Mouse (Mus musculus): Measurements from ENCODE around the gene Gm37240. TPM values are rescaled to one million over a fixed set of nuclear protein-coding genes. Genes with fewer than 3 reads are reported as not detected.

Gm37240 gene
- polyA plus RNA-seq, 1 experiment from 2014 or later: 15.1 TPM

- peaks cover 1% of the 10 kb centered on the region; the same call in 1 of the 2 replicates for H3K9me3 ChIP-seq (ENCODE audit: control insufficient read depth, low read length)
- no peak overlapping the region for H3K4me2 ChIP-seq (replicated peaks; ENCODE audit: low read depth, low read length)
- H3K4me1 ChIP-seq (ENCODE audit: control insufficient read depth, insufficient read depth, low read length): no peaks in the 10 kb centered on the region
- H3K9ac ChIP-seq (ENCODE audit: low read depth, low read length): no peak overlapping the region
- H3K27ac ChIP-seq (ENCODE audit: low read depth, low read length): no peak overlapping the region
- WGBS: 72% methylated on average over 3 of the region's 3 CpGs
- no peaks in the 10 kb centered on the region for H3K27me3 ChIP-seq (ENCODE audit: control insufficient read depth, insufficient read depth, low read length)
- no peaks in the 10 kb centered on the region for H3K36me3 ChIP-seq (ENCODE audit: control insufficient read depth, insufficient read depth, low read length)
- H3K4me3 ChIP-seq (ENCODE audit: low read length): no peak overlapping the region
- no peak for ATAC-seq (ENCODE audit: low FRiP score, low TSS enrichment)
Observed at GRCm38 (mm10) chr3:85301851-85302250, 585.5 kb downstream of the Gm37240 start.

GRCm38 (mm10) chr3:85301336-85301735 lies 586.0 kb downstream of the Gm37240 start:
- Histone ChIP-seq H3K4me3 (ENCODE audit: low read length) (no peak overlapping the region), H3K27me3 (ENCODE audit: control insufficient read depth, insufficient read depth, low read length) (no peaks in the 10 kb centered on the region), H3K4me1 (ENCODE audit: control insufficient read depth, insufficient read depth, low read length) (no peaks in the 10 kb centered on the region), H3K9me3 (ENCODE audit: control insufficient read depth, low read length) (peaks cover 3% of the 10 kb centered on the region; the same call in 1 of the 2 replicates), H3K36me3 (ENCODE audit: control insufficient read depth, insufficient read depth, low read length) (no peaks in the 10 kb centered on the region), H3K4me2 (replicated peaks; ENCODE audit: low read depth, low read length) (no peak overlapping the region), H3K9ac (ENCODE audit: low read depth, low read length) (no peak overlapping the region), H3K27ac (ENCODE audit: low read depth, low read length) (no peak overlapping the region)
- WGBS: 91% methylated on average over 2 of the region's 2 CpGs
- ATAC-seq (ENCODE audit: low FRiP score, low TSS enrichment): no peak

GRCm38 (mm10) chr3:85299649-85300550 lies 587.4 kb downstream of the Gm37240 start:
- Histone ChIP-seq H3K4me3 (ENCODE audit: low read length) (no peak overlapping the region), H3K27me3 (ENCODE audit: control insufficient read depth, insufficient read depth, low read length) (no peaks in the 10 kb centered on the region), H3K9ac (ENCODE audit: low read depth, low read length) (no peak overlapping the region), H3K27ac (ENCODE audit: low read depth, low read length) (no peak overlapping the region), H3K4me1 (ENCODE audit: control insufficient read depth, insufficient read depth, low read length) (no peaks in the 10 kb centered on the region), H3K36me3 (ENCODE audit: control insufficient read depth, insufficient read depth, low read length) (no peaks in the 10 kb centered on the region), H3K4me2 (replicated peaks; ENCODE audit: low read depth, low read length) (no peak overlapping the region), H3K9me3 (ENCODE audit: control insufficient read depth, low read length) (peaks cover 3% of the 10 kb centered on the region; the same call in 1 of the 2 replicates)
- 79% methylated on average over 18 of the region's 18 CpGs for WGBS
- no peak for ATAC-seq (ENCODE audit: low FRiP score, low TSS enrichment)

- no peak overlapping the region for H3K4me2 ChIP-seq (replicated peaks; ENCODE audit: low read depth, low read length)
- H3K27me3 ChIP-seq (ENCODE audit: control insufficient read depth, insufficient read depth, low read length): no peaks in the 10 kb centered on the region
- no peaks in the 10 kb centered on the region for H3K36me3 ChIP-seq (ENCODE audit: control insufficient read depth, insufficient read depth, low read length)
- WGBS: 69% methylated on average over 9 of the region's 9 CpGs
- H3K27ac ChIP-seq (ENCODE audit: low read depth, low read length): no peak overlapping the region
- H3K4me1 ChIP-seq (ENCODE audit: control insufficient read depth, insufficient read depth, low read length): no peaks in the 10 kb centered on the region
- H3K9ac ChIP-seq (ENCODE audit: low read depth, low read length): no peak overlapping the region
- H3K9me3 ChIP-seq (ENCODE audit: control insufficient read depth, low read length): peaks cover 3% of the 10 kb centered on the region; the same call in 1 of the 2 replicates
- H3K4me3 ChIP-seq (ENCODE audit: low read length): no peak overlapping the region
- ATAC-seq (ENCODE audit: low FRiP score, low TSS enrichment): no peak
Observed at GRCm38 (mm10) chr3:85295229-85295628, 592.1 kb downstream of the Gm37240 start.

GRCm38 (mm10) chr3:85287627-85288026 lies 599.7 kb downstream of the Gm37240 start:
- 76% methylated on average over 2 of the region's 2 CpGs for WGBS
- ATAC-seq (ENCODE audit: low FRiP score, low TSS enrichment): no peak

GRCm38 (mm10) chr3:85284483-85284882 lies 602.8 kb downstream of the Gm37240 start:
- no peak overlapping the region for H3K27ac ChIP-seq (ENCODE audit: low read depth, low read length)
- no peak overlapping the region for H3K9ac ChIP-seq (ENCODE audit: low read depth, low read length)
- no peaks in the 10 kb centered on the region for H3K36me3 ChIP-seq (ENCODE audit: control insufficient read depth, insufficient read depth, low read length)
- no peaks in the 10 kb centered on the region for H3K9me3 ChIP-seq (ENCODE audit: control insufficient read depth, low read length)
- ATAC-seq (ENCODE audit: low FRiP score, low TSS enrichment): no peak
- H3K4me1 ChIP-seq (ENCODE audit: control insufficient read depth, insufficient read depth, low read length): no peaks in the 10 kb centered on the region
- 84% methylated on average over 2 of the region's 2 CpGs for WGBS
- no peaks in the 10 kb centered on the region for H3K27me3 ChIP-seq (ENCODE audit: control insufficient read depth, insufficient read depth, low read length)
- no peak overlapping the region for H3K4me2 ChIP-seq (replicated peaks; ENCODE audit: low read depth, low read length)
- no peak overlapping the region for H3K4me3 ChIP-seq (ENCODE audit: low read length)

More at GRCm38 (mm10) chr3:85287627-85288026, 599.7 kb downstream of the Gm37240 start:
- no peaks in the 10 kb centered on the region for H3K4me1 ChIP-seq (ENCODE audit: control insufficient read depth, insufficient read depth, low read length)
- no peak overlapping the region for H3K4me3 ChIP-seq (ENCODE audit: low read length)
- no peaks in the 10 kb centered on the region for H3K36me3 ChIP-seq (ENCODE audit: control insufficient read depth, insufficient read depth, low read length)
- no peaks in the 10 kb centered on the region for H3K9me3 ChIP-seq (ENCODE audit: control insufficient read depth, low read length)
- no peaks in the 10 kb centered on the region for H3K27me3 ChIP-seq (ENCODE audit: control insufficient read depth, insufficient read depth, low read length)
- no peak overlapping the region for H3K27ac ChIP-seq (ENCODE audit: low read depth, low read length)
- H3K9ac ChIP-seq (ENCODE audit: low read depth, low read length): no peak overlapping the region
- H3K4me2 ChIP-seq (replicated peaks; ENCODE audit: low read depth, low read length): no peak overlapping the region

- Histone ChIP-seq H3K4me1 (ENCODE audit: control insufficient read depth, insufficient read depth, low read length) (no peaks in the 10 kb centered on the region), H3K9me3 (ENCODE audit: control insufficient read depth, low read length) (no peaks in the 10 kb centered on the region), H3K4me2 (replicated peaks; ENCODE audit: low read depth, low read length) (no peak overlapping the region), H3K27me3 (ENCODE audit: control insufficient read depth, insufficient read depth, low read length) (no peaks in the 10 kb centered on the region), H3K27ac (ENCODE audit: low read depth, low read length) (no peak overlapping the region), H3K9ac (ENCODE audit: low read depth, low read length) (no peak overlapping the region), H3K36me3 (ENCODE audit: control insufficient read depth, insufficient read depth, low read length) (no peaks in the 10 kb centered on the region), H3K4me3 (ENCODE audit: low read length) (no peak overlapping the region)
- WGBS: 87% methylated on average over 5 of the region's 5 CpGs
- ATAC-seq (ENCODE audit: low FRiP score, low TSS enrichment): no peak
Observed at GRCm38 (mm10) chr3:85282816-85283215, 604.5 kb downstream of the Gm37240 start.

GRCm38 (mm10) chr3:85275075-85275474 lies 612.2 kb downstream of the Gm37240 start:
- ATAC-seq (ENCODE audit: low FRiP score, low TSS enrichment): 0 out of 2 replicates have a peak, but pooled peaks have one; percentile 49
- H3K9me3 ChIP-seq (ENCODE audit: control insufficient read depth, low read length): no peaks in the 10 kb centered on the region
- H3K27ac ChIP-seq (ENCODE audit: low read depth, low read length): no peak overlapping the region
- H3K36me3 ChIP-seq (ENCODE audit: control insufficient read depth, insufficient read depth, low read length): no peaks in the 10 kb centered on the region
- WGBS: 54% methylated on average over 10 of the region's 10 CpGs
- no peak overlapping the region for H3K9ac ChIP-seq (ENCODE audit: low read depth, low read length)
- no peaks in the 10 kb centered on the region for H3K4me1 ChIP-seq (ENCODE audit: control insufficient read depth, insufficient read depth, low read length)
- H3K4me3 ChIP-seq (ENCODE audit: low read length): no peak overlapping the region
- no peak overlapping the region for H3K4me2 ChIP-seq (replicated peaks; ENCODE audit: low read depth, low read length)
- H3K27me3 ChIP-seq (ENCODE audit: control insufficient read depth, insufficient read depth, low read length): no peaks in the 10 kb centered on the region

GRCm38 (mm10) chr3:85271491-85271890 lies 615.8 kb downstream of the Gm37240 start:
- Histone ChIP-seq H3K4me2 (replicated peaks; ENCODE audit: low read depth, low read length) (no peak overlapping the region), H3K9me3 (ENCODE audit: control insufficient read depth, low read length) (no peaks in the 10 kb centered on the region), H3K4me3 (ENCODE audit: low read length) (no peak overlapping the region), H3K36me3 (ENCODE audit: control insufficient read depth, insufficient read depth, low read length) (no peaks in the 10 kb centered on the region), H3K9ac (ENCODE audit: low read depth, low read length) (no peak overlapping the region), H3K4me1 (ENCODE audit: control insufficient read depth, insufficient read depth, low read length) (no peaks in the 10 kb centered on the region), H3K27me3 (ENCODE audit: control insufficient read depth, insufficient read depth, low read length) (no peaks in the 10 kb centered on the region), H3K27ac (ENCODE audit: low read depth, low read length) (no peak overlapping the region)
- WGBS: 86% methylated on average over 2 of the region's 2 CpGs
- ATAC-seq (ENCODE audit: low FRiP score, low TSS enrichment): no peak
